Mouse (Mus musculus) lung, postnatal 4 days (tissue): ENCODE data around the gene Rassf3.

ENCODE experiments used
- DNase-seq, 2 experiments: peaks; one replicate each; pipeline ENCODE4 v3.0.0; 2021

Gene Rassf3

DNA sequence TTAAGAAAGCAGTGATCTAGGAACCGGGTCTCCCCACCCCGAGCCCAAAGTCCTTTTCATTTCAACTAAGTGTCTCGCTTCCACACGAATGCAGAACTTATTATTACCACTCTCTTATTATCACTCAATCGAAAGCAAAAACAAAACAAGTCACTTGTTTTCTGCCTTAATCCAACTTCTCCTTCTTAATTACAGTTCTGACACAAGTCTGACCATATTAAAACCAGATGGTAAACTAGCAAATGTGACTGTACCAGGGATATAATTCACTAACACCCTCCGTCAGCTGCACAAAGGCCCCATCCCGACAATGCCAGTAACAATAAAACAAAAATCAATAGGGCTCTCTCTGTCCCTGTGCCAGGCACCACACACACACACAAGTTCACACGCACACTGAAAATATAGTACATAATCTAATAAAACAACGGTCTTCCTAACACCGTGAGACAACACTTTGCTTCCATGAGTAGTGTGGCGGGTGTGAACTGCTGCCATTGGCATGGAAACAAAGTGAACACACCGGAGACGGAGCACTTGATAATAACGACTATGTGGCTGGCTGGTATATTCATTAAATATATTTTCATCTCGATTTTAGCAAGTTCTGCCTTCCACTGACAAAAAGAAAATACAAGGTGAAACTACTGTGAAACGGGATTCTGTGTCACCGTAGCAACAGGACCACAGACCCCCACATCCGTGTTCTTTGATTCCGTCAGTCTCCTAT, 16.9 kb downstream of the Rassf3 start:
- DNase-seq = no peak

DNA sequence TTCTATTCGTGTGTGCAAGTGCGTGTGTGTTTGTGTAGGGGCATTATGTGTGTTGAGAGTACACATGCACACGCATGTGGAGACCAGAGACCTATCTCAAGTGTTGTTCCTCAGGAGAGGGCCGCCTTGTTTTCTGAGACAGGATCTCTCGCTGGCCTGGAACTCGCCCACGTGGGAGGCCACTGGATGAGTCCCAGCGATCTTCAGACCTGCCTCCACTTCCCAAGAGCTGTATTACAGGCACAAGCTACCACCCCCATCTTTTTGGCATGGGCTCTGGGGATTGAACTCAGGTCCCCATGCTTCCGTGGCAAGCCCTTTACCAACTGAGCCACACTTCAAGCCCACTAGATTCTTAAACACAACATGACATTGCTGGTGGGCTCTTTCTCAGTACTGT, 17.7 kb downstream of the Rassf3 start:
- DNase-seq = no peak

DNA sequence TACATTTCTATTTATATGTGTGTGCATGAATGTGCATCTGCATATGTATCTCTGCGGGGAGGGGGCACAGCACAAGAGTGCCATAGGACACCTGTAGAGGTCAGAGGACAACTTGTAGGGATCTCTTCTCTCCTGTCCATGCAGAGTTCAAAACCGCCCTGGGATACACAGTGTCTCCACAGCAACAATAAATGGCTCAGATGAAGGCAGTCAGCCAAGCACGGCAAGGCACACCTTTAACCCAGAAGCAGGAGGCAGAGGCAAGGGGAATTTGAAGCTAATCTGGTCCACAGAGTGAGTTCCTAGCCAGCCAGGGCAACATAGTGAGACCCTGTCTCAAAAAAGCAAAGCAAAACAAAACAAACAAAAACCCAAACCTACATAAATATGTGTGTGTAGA, 18.8 kb downstream of the Rassf3 start:
- no peak for DNase-seq

DNA sequence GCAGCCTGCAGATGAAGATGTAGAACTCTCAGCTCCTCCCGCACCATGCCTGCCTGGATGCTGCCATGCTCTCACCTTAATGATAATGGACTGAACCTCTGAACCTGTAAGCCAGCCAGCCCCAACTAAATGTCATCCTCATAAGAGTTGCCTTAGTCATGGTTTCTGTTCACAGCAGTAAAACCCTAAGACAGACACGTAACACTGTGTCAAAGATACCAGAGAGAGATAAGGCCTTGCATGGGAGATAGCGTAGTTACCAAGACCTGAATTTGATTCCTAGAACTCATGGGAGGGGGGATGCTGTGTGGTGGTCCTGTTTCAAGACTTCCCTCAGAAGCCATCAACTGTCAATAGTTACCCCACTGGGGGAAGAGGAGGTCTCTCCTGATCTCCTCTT, 20.6 kb downstream of the Rassf3 start:
- DNase-seq = no peak

DNA sequence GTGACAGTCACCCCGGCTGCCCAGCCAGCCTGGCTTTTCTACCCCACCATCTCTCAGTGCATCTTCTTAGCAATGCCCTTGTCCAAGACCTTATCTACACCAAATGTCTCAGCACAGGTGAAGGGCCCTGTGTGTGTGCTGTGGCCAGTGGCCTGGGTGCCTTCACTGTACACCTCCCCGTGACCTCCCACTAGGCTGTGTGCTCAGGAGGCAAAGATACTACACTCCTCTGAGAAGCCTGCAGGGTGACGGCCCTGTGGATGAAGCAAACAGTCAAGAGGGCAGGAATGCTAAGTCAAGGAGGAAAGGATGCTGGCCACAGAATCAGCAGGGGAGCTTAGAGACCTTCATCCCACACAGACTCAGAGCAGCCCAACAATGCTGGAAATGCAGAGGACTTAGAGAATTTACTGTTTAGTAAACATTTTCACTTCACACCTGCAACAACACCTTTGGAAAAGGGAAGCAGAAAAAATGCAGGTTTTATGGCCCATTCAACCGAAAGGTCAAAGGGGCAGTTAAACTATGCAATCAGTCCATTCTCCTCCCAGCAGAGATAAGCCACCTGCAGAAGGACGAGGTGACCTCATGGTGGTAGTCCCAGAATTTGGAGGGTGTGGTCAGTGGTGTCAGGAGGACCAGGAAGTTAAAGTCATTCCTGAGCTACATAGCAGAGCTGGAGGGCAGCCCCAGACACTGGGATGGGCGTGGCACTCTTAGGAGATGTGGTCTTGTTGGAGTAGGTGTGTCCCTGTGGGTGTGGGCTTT, 21.3 kb downstream of the Rassf3 start:
- peak in 1 of 2 experiments; percentile 45 for DNase-seq

DNA sequence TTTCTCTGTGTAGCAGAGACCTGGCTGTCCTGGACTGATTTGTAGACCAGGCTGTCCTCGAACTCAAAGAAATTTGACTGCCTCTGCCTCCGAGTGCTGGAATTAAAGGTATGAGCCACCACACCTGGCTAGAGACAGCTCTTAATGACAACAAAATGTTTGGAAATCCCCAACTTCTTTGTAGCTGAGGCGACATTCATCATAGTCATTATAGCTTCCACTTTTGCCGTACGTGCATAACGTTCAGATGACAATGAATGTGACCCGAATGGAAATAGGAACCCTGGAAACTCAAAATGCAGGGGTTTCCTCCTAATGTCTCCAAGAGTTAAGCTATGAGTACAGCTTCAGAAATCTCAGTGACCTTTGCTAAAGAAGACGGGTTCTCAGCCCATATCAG, 22.1 kb downstream of the Rassf3 start:
- DNase-seq = no peak

DNA sequence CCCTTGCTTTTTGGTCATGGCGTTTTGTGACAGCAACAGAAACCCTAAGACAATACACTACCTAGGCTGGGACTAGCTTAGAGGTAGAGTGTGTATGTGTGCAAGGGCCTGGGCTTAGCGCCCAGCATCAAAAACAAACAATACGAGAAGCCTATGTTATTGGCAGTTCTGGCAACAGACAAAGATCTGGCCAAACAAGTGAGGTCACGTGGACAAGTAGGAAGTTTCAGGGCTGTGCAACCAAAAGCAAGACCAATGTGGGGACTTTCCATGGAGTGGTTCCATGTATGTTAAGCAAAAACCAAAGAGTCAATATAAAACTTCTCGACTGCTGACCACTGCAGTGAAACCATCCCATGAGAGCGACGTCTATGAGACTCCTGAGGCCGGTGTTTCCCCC, 30.3 kb downstream of the Rassf3 start:
- DNase-seq = no peak

DNA sequence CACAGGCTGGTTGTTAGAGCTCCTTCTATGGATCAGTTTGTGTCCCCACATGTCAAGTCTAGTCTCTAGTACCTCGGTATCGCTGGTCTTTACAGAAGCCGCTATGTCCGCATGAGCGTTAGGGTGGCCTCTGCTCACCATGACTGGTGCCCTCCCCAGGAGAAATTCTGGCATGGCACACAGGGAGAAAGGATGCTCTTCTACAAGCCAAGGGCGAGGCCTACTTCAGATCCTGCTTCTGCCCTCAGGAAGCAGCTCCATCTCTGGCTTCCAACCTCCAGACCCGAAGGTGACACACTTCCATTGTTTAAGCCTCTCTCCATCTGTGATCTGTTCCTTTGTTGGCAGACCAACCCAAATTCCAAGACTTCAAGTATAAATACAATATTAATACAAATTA, 31.9 kb downstream of the Rassf3 start:
- DNase-seq = no peak

DNA sequence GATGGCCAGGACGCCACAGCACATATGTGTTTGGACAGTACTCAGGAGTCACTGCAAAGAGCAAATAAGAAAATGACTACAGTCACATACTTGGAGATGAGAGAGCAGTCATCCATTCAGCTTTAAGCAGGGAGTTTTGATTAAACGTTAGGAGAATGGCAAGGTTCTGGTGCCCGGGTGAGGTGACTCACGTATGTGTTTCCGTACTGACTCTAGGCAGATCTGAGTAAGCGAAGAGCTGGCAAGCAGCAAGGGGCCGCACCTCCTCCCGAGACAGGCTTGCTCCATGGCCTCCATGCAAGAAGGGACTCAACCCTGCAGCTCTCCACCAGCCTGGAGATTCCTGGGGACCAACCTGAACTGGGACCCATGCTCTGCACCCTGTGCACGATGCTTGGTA, 32.4 kb downstream of the Rassf3 start:
- DNase-seq = no peak

DNA sequence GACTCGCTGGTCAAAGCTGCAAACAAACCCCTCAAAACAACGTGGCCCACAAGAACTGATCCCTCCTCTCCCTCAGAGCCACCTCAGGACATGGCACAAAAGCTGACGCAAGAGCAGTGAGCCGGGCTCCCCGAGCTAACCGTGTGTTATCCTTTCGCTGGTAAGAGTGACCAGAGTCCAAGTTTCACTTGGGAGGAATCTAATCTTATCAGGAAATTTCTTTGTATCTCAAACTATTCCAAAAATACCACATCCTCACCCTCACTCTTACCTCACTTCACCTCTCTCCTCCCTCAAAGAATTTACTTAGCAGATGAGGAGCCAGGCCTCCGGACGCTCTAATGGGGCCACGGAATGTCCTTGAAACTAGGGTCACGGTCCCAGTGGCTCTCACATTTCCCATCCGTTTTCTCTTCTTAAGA, 36.8 kb downstream of the Rassf3 start:
- no peak for DNase-seq

DNA sequence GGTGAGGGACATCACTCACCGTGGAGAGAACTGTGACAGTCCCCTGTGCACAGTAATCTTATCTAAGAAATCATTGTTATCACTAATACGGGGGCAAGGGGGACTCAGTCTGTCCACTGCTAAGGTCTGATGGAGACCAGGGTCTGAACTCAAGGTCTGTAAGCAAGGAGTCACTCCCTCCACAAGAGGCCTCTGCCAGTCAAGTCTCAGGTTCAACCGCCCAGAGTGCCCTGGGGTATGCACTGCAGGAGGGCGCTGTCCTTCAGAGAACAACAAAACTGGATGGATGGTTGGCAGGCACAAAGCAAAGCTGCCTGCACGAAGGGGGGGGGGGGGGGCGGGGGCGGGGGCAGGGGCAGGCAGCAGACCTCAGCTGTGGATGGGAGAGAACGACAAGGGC, 38.0 kb downstream of the Rassf3 start:
- no peak for DNase-seq

DNA sequence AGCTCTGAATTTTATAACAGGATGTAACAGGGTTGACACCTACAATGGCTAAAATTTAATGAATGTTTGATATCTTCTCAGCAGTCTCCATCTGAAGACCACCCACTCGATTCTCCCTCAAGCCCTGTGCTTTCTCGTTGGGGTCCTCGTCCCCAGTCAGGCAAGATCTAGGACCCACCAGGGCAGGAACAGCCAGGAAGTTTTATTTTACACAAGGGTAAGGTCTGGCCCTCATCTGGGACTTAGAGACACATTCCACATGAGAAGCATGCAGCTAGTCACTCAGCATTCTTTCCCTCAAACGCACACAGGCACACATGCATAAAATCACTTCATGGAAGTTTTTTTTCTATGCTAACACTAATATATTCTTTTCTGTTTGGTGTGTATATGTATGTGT, 39.5 kb downstream of the Rassf3 start:
- DNase-seq = no peak

DNA sequence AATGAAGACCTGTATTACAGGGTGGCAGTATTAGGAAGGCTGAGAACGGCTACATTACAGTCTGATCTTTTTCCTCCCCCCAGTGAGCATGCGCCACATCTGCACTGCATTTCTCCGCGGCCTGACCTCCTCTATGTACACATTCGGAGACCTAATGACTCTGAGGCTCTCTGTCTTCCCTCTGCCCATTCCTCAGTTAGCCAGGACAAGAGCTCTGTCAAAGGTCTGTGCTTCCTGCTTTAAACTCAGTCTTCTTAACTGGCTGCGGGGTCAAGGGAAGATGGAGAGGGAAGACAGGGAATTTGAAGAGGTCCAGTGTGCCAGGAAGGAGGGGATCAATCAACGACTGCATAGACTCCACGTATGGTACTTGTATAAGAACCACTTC, 39.9 kb downstream of the Rassf3 start:
- DNase-seq = no peak

DNA sequence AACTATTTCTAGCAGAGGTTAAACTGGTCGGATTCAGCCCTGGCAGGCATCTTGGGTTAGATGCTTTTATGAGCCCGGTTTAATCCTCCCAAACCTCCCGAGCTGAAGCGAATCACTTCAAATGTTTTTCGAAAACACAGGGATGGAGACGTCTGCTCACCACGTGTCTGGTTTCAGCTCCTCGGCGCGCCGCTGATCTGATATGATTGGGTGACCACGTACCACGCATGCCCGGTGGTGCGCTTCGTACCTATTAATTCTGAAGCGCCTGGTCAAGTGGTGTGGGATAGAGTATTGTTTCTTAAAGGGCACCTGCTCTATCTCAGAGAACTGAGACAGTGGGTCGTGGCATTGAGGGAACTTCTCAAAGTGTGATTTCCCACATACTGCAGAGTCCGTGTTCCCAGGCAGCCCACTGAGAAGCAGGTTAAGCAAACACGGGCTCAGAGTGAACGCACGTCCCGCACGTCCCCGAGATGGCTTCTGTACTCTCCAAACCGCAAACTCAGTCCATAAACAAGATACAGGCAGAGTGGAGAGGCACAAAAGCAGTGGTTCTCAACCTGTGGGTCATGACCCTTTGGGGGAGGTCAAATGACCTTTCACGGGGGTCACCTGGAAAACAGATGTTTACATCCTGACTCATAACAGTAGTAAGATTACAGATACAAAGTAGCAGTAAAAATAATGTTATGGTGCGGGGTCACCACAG, 40.4 kb downstream of the Rassf3 start:
- DNase-seq = no peak

DNA sequence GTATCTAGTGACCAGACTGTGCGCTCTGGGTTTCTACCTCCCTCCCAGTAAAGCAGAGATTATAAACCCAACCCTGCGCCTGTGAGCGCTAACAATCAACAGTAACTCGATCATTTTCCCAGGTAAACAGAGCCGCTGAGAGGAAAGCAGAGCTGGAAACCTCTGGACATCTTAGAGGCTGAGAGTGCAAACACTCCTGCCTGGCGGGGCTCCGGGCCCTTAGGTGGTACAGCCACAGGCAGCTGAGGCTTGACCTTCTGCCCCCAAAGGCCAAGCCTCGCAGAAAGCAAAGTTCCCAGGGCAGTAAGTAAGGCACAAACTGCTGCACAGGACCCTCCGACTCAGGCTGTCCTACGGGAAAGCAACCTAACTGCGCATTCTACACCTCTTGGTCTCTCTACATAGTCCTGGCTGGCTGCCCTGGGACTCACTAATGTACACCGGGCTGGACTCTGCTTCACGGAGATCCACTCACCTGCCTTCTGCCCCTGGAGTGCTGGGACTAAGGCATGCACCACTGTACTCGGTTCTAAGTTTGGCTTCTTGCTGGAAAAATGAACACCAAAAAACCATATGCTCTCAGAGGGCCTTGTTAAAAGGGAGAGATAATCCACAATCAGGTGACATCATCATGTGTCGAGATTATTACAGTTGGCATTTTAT, 41.6 kb downstream of the Rassf3 start:
- DNase-seq = peak in 1 of 2 experiments; percentile 61

DNA sequence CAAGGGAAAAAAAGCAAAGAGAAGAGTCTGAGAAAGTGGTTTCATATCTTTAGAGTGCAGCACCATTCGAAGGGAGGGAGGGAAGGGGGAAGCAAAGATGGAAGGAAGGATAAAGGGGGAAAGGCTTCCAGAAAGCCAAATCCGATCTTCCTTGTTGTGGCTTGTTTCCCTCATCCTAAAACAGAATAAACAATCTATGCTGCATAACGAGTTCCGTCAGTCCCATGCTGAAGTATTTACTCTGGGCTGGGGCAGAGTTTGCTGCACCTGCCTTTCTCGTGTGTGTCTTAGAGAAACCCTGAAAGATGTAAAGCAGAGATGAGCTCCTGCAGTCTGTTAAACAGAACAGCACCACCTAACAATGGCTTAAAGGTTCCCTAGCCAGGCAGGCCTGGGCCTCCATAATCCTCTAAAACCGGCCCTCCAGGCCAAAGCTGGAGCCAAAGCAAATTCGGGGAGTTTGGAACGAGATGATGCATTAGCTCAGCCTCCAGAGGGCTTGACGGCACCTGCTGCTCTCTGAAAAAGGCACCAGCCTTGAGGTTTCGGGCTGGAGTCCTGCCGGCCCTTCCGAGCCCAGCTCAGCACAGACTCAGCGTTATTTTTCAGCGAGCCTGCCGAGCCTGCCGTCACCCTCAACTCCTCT, 43.4 kb downstream of the Rassf3 start:
- DNase-seq = no peak

DNA sequence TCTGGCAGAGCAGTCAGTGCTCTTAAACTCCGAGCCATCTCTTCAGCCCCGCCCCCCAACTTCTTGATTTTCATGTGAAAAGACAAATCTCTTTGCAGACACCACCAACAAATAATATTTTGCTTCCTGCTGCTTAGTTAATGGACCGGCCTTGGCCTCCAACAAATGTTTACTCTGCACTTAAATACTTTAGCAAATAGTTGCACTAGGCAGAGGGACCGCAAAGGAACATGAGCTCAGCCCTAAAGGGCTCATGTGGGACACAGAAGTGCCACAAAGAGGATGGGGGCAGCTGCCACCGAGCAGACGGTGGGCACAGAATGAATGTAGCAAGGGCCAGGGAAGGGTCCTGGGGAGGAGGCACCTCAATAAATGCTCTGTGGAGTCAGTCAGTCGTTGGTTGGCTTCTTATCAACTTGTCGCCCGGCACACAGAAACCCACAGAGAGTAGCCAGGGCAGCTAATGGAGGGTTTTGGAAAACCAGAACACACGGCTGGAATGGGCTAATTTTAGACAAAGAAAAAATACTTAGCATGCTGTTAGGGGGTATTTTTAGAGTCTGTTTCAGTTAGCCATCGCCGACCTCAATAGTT, 44.0 kb downstream of the Rassf3 start:
- peak; percentile 65 to 68 for DNase-seq

DNA sequence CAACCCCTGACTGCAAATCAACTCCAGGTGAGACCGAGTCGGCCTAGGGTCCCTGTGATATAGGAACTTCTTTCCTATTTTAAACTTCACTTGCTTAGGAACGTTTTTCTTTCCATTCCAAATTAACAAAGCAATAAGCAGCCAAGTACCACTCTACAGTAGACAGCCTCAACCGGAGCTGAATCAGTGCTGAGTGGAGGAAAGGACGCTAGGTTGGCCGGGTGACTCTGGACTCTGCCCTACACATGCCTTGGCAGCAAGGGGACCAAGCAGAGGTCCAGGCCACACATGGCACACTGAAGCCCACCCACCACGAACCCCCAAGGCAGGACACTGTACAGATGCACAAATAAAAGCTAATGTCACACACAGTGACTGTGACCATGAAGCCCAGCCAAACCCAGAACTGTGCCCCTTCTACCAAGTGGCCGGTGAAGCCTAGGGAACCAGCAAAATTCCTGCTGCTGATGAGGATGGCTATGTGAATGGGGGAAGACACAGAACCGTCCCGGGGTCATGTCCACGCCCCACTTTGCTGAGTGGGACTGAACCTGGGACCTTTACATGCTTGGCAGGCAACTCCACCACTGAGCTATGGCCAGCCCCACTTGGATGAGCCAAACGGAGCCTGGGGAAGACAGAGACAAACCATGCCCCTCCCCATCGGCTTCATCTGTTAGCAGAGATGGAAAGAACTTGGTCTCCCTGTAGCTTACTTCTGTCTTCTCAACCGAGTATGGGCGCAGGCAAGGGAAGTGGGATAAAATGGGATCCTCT, 45.2 kb downstream of the Rassf3 start:
- DNase-seq = no peak

DNA sequence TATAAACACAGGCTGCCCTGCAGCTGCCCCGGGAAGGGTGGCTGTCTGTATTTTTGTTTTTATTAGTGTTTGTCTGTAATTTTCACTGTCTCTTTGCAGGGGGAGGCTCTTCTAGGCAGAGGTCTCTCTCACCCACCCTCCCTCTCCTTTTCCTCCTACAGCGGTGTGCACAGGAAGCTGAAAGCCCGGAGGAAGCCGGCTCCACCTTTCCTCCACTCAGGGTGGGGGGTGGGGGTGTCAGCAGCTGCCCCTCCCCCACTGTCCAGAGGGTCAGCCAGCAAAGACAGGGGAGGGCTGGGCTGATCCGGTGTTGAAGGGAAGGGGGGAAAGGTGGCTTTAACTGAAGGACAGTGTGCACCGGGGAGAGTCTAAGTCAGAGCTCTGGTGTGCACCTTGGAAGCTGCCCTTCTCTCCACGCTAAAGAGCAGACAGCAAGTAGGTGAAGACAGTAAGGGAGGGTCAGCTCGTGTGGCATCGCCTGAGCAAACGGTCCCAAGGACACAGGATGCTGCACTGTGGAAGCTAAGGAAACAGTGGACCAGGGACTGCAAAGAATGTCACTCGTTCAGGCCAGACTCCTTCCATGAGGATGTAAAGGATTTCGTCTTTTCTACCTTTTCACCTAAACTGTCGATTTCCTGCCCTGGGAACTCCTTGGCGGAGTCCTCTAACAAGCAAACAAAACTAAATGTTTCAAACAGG, 46.0 kb downstream of the Rassf3 start:
- DNase-seq = peak in 1 of 2 experiments; percentile 61

DNA sequence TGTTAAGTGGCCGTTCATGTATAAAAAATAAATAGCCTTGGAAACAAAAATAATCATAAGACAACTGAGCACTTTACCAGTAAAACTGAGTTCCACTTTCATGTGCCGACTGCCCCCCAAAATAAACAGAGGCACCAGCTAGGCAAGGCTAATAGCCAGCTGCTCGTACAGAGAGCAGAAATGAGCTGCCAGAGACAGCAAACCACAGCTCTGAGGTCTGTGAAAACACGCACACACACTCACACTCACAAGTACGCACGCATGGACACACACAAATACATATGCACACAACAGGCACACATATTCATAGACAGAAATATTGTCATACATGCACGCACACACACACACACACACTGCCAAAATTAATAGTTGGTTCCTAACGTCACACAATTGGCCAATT, 46.6 kb downstream of the Rassf3 start:
- DNase-seq = no peak

DNA sequence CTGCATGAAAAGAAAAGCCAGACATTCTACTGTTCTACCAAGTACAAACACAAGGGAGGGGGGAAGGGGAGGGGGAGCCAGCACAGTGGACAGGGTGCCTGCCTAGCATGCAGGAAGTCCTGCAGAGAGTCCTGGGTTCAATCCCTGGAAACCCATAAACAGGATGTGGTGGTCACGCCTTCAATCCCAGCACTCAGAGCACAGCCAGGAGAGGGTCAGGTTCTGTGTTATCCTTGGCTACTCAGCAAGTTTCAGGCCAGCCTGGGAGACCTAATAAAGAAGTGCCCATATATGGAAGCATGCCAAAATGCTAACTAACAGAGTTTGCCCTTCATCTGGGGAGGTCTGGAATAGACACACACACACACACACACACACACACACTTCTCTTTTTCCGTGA, 47.1 kb downstream of the Rassf3 start:
- peak; percentile 60 to 74 for DNase-seq
